Mouse (Mus musculus) MEL (cell line): ENCODE results near the gene Nploc4.

Source experiments
- CTCF ChIP-seq, 3 experiments: IDR thresholded peaks in 2 of 3; conservative IDR thresholded peaks in 1 of 3; 2 replicates each; pipeline ENCODE4 v1.5.1; 2011 to 2012; ENCODE audit warnings: low read length in 3 of 3, low read depth in 2 of 3, mild to moderate bottlenecking in 2 of 3, improper control_type of control experiment in 1 of 3, inconsistent platforms in 1 of 3, mixed read lengths in 1 of 3, moderate library complexity in 1 of 3; ENCODE audit not compliant: control insufficient read depth in 1 of 3, insufficient read depth in 1 of 3, poor library complexity in 1 of 3, severe bottlenecking in 1 of 3
- E2F4 ChIP-seq: IDR thresholded peaks from 2 replicates; pipeline ENCODE4 v1.6.1; 2011; ENCODE audit warnings: low read depth, low read length, improper control_type of control experiment, borderline replicate concordance
- KAT2A ChIP-seq: conservative IDR thresholded peaks from 2 replicates; pipeline ENCODE4 v1.6.1; 2012; ENCODE audit warnings: low read depth, low read length, improper control_type of control experiment, inconsistent platforms
- MAX ChIP-seq: IDR thresholded peaks from 2 replicates; pipeline ENCODE4 v1.6.1; 2011; ENCODE audit warnings: low read length, improper control_type of control experiment
- POLR2A ChIP-seq, 2 experiments: IDR thresholded peaks; 2 replicates each; pipeline ENCODE4 v1.6.1; 2011 to 2012; ENCODE audit warnings: low read length in 2 of 2, mild to moderate bottlenecking in 2 of 2, control low read depth in 1 of 2, improper control_type of control experiment in 1 of 2, low read depth in 1 of 2, moderate library complexity in 1 of 2; ENCODE audit not compliant: control insufficient read depth in 1 of 2, insufficient read depth in 1 of 2, poor library complexity in 1 of 2
- POLR2AphosphoS2 ChIP-seq: IDR thresholded peaks from 2 replicates; pipeline ENCODE4 v1.6.1; 2011; ENCODE audit warnings: low read length, improper control_type of control experiment
- USF2 ChIP-seq, 2 experiments: IDR thresholded peaks; 2 replicates each; pipeline ENCODE4 v1.6.1; 2011 to 2012; ENCODE audit warnings: improper control_type of control experiment in 2 of 2, low read length in 2 of 2, borderline replicate concordance in 1 of 2, inconsistent platforms in 1 of 2, low read depth in 1 of 2, mild to moderate bottlenecking in 1 of 2; ENCODE audit not compliant: insufficient read depth in 1 of 2

GRCm38 (mm10) chr11:120357791-120358401 lies 79.6 kb downstream of the Nploc4 start:
- TF ChIP-seq CTCF (IDR thresholded peaks at IDR 0.05 in 2 of 3, conservative IDR thresholded peaks at IDR 0.05 in 1 of 3; ENCODE audit: control insufficient read depth in 1 of 3, insufficient read depth in 1 of 3, low read depth in 2 of 3, low read length in 3 of 3, poor library complexity in 1 of 3, severe bottlenecking in 1 of 3) (no peak), POLR2AphosphoS2 (no peak), MAX (peak; percentile 94), POLR2A (IDR thresholded peaks at IDR 0.05; ENCODE audit: control insufficient read depth in 1 of 2, insufficient read depth in 1 of 2, low read depth in 1 of 2, low read length in 2 of 2, poor library complexity in 1 of 2) (0 out of 4 replicates have a peak, but pooled peaks of 1 of the 2 experiments have one; percentile 30), USF2 (IDR thresholded peaks at IDR 0.05; ENCODE audit: borderline replicate concordance in 1 of 2, insufficient read depth in 1 of 2, low read depth in 1 of 2, low read length in 2 of 2) (peak in 1 of 2 experiments; percentile 35; a peak in 1 of 4 replicates), KAT2A (no peak), E2F4 (no peak)
